Mouse (Mus musculus) kidney, adult 2 months (tissue): Measurements from ENCODE around the gene Cobll1.

Experiments
- CTCF ChIP-seq: fragments of 200-500 bp; conservative IDR thresholded peaks from 2 replicates; pipeline ENCODE4 v1.5.1; 2011; ENCODE audit warnings: low read depth, mild to moderate bottlenecking, control low read depth, low read length, moderate library complexity, mixed read lengths; ENCODE audit not compliant: insufficient read depth, insufficient read length
- POLR2A ChIP-seq: fragments of 200-500 bp; IDR thresholded peaks from one replicate; pipeline ENCODE4 v1.6.1; 2011; ENCODE audit warnings: low read depth, low read length, control low read depth

GRCm38 (mm10) chr2:65120112-65120511 is 119.1 kb downstream of the Cobll1 start:
- no peak for TF ChIP-seq CTCF
- TF ChIP-seq POLR2A: no peak
